Mouse (Mus musculus): Measurements from ENCODE around the gene Adarb2. TPM values are rescaled to one million over a fixed set of nuclear protein-coding genes. Genes with fewer than 3 reads are reported as not detected.

The Adarb2 gene
- polyA plus RNA-seq, 1 experiment from 2014 or later, result 1.8 TPM

DNA sequence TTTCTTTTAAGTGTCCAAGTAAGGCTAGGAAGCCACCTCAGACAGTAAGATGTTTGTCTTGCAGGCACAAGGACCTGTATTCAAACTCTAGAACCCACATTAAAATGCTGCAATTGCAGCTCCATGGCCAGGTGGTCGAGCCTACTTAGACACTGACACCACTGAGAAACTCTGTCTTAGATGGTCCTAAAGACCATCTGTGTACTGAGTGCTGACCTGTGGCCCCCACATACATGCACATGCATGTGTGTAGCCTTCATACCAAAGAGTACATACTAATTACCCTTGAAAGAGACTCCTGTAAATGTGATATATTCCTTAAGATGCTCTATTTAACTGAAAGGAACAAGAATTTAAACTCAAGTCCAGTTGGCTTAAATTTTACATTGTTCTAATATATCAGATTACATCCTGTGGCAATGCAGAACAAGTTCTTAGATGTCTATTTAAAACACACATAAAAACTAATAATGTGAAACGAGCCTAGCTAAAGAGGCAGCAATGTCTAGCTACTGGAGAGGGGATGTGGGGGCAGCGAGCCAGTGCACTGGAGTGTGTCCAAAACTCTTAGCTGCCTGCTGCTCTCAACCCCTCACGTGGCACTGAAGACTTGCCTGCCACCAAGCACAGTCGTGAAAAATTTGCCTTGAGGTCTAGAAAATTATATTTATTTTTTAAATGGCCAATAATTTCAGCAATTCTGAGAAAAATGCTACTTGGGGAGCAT, 534.6 kb downstream of the Adarb2 start:
- Histone ChIP-seq H3K9ac (no peak overlapping the region), H3K4me2 (no peak overlapping the region), H3K36me3 (no peaks in the 10 kb centered on the region), H3K27me3 (no peaks in the 10 kb centered on the region), H3K9me3 (no peaks in the 10 kb centered on the region), H3K4me3 (no peak overlapping the region), H3K4me1 (no peaks in the 10 kb centered on the region), H3K27ac (no peak overlapping the region)
- ATAC-seq (ENCODE audit: insufficient number of reproducible peaks, insufficient read depth, low FRiP score, low TSS enrichment, low read depth), result no peak
- 52% methylated on average over 5 of the region's 5 CpGs for WGBS

DNA sequence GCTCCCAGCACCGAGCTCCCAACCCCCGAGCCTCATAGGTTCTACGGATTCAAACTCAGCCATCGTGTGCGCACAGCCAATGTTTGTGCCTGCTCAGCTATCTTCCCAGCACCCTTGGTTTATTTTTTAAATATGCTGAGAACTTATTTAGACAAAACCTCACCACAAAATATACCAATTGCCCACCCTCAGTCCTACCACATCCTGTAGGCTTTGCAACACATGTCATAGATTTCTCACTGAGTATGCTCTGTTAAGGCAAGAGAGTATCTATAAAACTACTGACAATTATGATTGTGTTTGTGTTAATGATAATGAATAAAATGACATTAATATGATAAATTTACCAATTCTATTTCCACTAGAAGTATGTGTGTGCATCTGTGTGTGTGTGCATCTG, 540.1 kb downstream of the Adarb2 start:
- no peak for ATAC-seq (ENCODE audit: insufficient number of reproducible peaks, insufficient read depth, low FRiP score, low TSS enrichment, low read depth)
- WGBS, result 89% methylated on average over 5 of the region's 5 CpGs
- Histone ChIP-seq H3K4me1 (no peaks in the 10 kb centered on the region), H3K9ac (no peak overlapping the region), H3K27ac (no peak overlapping the region), H3K4me2 (no peak overlapping the region), H3K27me3 (no peaks in the 10 kb centered on the region), H3K4me3 (no peak overlapping the region), H3K9me3 (no peaks in the 10 kb centered on the region), H3K36me3 (no peaks in the 10 kb centered on the region)

- Histone ChIP-seq H3K9ac (no peak overlapping the region), H3K4me1 (no peaks in the 10 kb centered on the region), H3K4me2 (no peak overlapping the region), H3K9me3 (no peaks in the 10 kb centered on the region), H3K27ac (no peak overlapping the region), H3K4me3 (no peak overlapping the region), H3K27me3 (no peaks in the 10 kb centered on the region), H3K36me3 (no peaks in the 10 kb centered on the region)
- ATAC-seq (ENCODE audit: insufficient number of reproducible peaks, insufficient read depth, low FRiP score, low TSS enrichment, low read depth), result no peak
- WGBS, result 62% methylated on average over 3 of the region's 3 CpGs
These were observed 541.9 kb downstream of the Adarb2 start for GRCm38 (mm10) chr13:8744565-8744964.

DNA sequence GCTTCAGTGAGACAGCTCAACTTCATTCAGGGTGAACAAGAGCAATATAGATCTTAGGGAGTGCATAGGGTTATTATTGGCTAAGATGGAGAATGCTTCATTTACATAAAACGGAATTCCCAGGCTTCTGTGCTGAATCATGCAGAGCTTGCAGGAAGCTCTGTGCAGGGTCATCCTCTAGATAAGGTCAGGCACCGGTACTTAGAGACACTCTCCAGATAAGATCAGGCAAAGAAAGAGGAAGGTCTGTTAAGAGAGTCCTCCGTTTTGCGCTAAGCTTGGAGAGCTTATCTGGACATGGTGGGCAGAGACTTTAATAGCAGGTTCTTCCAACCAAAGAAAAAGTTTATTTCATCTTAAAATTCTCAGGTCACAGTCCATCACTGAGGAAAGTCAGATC, 542.9 kb downstream of the Adarb2 start:
- Histone ChIP-seq H3K4me3 (no peak overlapping the region), H3K9me3 (no peaks in the 10 kb centered on the region), H3K27ac (no peak overlapping the region), H3K9ac (no peak overlapping the region), H3K27me3 (no peaks in the 10 kb centered on the region), H3K4me1 (no peaks in the 10 kb centered on the region), H3K4me2 (no peak overlapping the region), H3K36me3 (no peaks in the 10 kb centered on the region)
- no peak for ATAC-seq (ENCODE audit: insufficient number of reproducible peaks, insufficient read depth, low FRiP score, low TSS enrichment, low read depth)
- 84% methylated on average over 4 of the region's 4 CpGs for WGBS

GRCm38 (mm10) chr13:8749451-8749850, 546.8 kb downstream of the Adarb2 start:
- no peak for ATAC-seq (ENCODE audit: insufficient number of reproducible peaks, insufficient read depth, low FRiP score, low TSS enrichment, low read depth)
- no peaks in the 10 kb centered on the region for H3K4me1 ChIP-seq
- no peak overlapping the region for H3K4me2 ChIP-seq
- H3K9ac ChIP-seq, result no peak overlapping the region
- H3K27ac ChIP-seq, result no peak overlapping the region
- no peaks in the 10 kb centered on the region for H3K27me3 ChIP-seq
- H3K9me3 ChIP-seq, result peaks cover 5% of the 10 kb centered on the region; the same call in 1 of the 2 replicates
- 84% methylated on average over 6 of the region's 6 CpGs for WGBS
- H3K4me3 ChIP-seq, result no peak overlapping the region
- H3K36me3 ChIP-seq, result no peaks in the 10 kb centered on the region

GRCm38 (mm10) chr13:8760940-8761339, 558.3 kb downstream of the Adarb2 start:
- 69% methylated on average over 8 of the region's 8 CpGs for WGBS
- Histone ChIP-seq H3K4me3 (no peak overlapping the region), H3K9ac (no peak overlapping the region), H3K4me2 (no peak overlapping the region), H3K36me3 (no peaks in the 10 kb centered on the region), H3K27me3 (no peaks in the 10 kb centered on the region), H3K9me3 (no peaks in the 10 kb centered on the region), H3K27ac (no peak overlapping the region), H3K4me1 (no peaks in the 10 kb centered on the region)
- ATAC-seq (ENCODE audit: insufficient number of reproducible peaks, insufficient read depth, low FRiP score, low TSS enrichment, low read depth), result no peak

- Histone ChIP-seq H3K4me2 (no peak overlapping the region), H3K27ac (no peak overlapping the region), H3K4me3 (no peak overlapping the region), H3K36me3 (no peaks in the 10 kb centered on the region), H3K27me3 (no peaks in the 10 kb centered on the region), H3K9me3 (peaks cover 2% of the 10 kb centered on the region; the same call in 1 of the 2 replicates), H3K9ac (no peak overlapping the region), H3K4me1 (no peaks in the 10 kb centered on the region)
- WGBS, result 97% methylated on average over 7 of the region's 7 CpGs
- no peak for ATAC-seq (ENCODE audit: insufficient number of reproducible peaks, insufficient read depth, low FRiP score, low TSS enrichment, low read depth)
These were observed 567.1 kb downstream of the Adarb2 start for GRCm38 (mm10) chr13:8769654-8770227.

- Histone ChIP-seq H3K9me3 (peaks cover 2% of the 10 kb centered on the region; the same call in 1 of the 2 replicates), H3K4me3 (no peak overlapping the region), H3K27me3 (no peaks in the 10 kb centered on the region), H3K4me1 (no peaks in the 10 kb centered on the region), H3K4me2 (no peak overlapping the region), H3K36me3 (no peaks in the 10 kb centered on the region), H3K27ac (no peak overlapping the region), H3K9ac (no peak overlapping the region)
- WGBS, result 75% methylated on average over 4 of the region's 4 CpGs
- ATAC-seq (ENCODE audit: insufficient number of reproducible peaks, insufficient read depth, low FRiP score, low TSS enrichment, low read depth), result no peak
These were observed 568.0 kb downstream of the Adarb2 start for GRCm38 (mm10) chr13:8770616-8771015.

DNA sequence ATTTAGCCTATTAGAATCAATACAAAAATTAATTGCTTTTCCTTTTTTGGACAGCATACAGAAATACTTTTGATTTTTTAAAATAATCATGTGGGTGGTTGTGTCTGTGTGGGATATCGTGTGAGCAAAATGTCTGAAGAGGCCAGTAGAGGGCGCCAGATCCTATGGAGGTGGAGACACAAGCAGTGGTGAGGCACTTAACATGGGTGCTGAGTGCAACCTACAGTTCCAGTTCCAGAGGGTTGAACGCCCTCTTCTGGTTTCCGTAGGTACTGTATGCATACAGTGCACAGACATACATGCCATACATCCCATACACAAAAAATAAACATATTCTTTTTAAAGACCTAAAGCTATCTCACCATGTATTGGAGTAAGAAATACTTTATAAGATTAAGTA, 577.8 kb downstream of the Adarb2 start:
- no peaks in the 10 kb centered on the region for H3K36me3 ChIP-seq
- H3K4me3 ChIP-seq, result no peak overlapping the region
- H3K9ac ChIP-seq, result no peak overlapping the region
- no peaks in the 10 kb centered on the region for H3K9me3 ChIP-seq
- no peak for ATAC-seq (ENCODE audit: insufficient number of reproducible peaks, insufficient read depth, low FRiP score, low TSS enrichment, low read depth)
- WGBS, result 52% methylated on average over 4 of the region's 4 CpGs
- H3K27me3 ChIP-seq, result no peaks in the 10 kb centered on the region
- peaks cover 4% of the 10 kb centered on the region; the same call in 1 of the 2 replicates for H3K4me1 ChIP-seq
- H3K27ac ChIP-seq, result no peak overlapping the region
- no peak overlapping the region for H3K4me2 ChIP-seq

DNA sequence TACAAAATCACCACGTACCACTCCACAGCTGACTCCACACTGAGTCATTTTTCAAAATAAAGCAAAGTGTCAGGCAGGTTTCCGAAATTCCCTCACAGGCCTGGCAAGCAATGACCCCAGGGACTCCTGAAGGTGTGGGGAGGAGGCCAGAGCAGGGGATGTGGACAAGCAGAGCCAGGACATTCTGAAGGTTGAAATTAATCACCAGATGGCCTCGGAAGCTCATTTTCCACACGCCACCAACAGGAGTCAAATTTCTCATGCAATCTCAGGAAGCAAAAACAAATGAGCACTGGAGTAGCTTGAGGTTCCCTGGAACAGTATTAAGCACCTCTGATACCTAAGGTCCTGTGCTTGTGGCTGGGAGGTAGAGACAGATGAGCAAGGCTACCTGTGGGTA, 580.0 kb downstream of the Adarb2 start:
- H3K27ac ChIP-seq, result no peak overlapping the region
- ATAC-seq (ENCODE audit: insufficient number of reproducible peaks, insufficient read depth, low FRiP score, low TSS enrichment, low read depth), result no peak
- H3K4me1 ChIP-seq, result peaks cover 4% of the 10 kb centered on the region; the same call in 1 of the 2 replicates
- no peaks in the 10 kb centered on the region for H3K9me3 ChIP-seq
- no peak overlapping the region for H3K4me2 ChIP-seq
- H3K36me3 ChIP-seq, result no peaks in the 10 kb centered on the region
- 36% methylated on average over 4 of the region's 4 CpGs for WGBS
- H3K9ac ChIP-seq, result no peak overlapping the region
- H3K4me3 ChIP-seq, result no peak overlapping the region
- H3K27me3 ChIP-seq, result no peaks in the 10 kb centered on the region

GRCm38 (mm10) chr13:8783686-8784307, 581.1 kb downstream of the Adarb2 start:
- no peaks in the 10 kb centered on the region for H3K27me3 ChIP-seq
- H3K4me2 ChIP-seq, result no peak overlapping the region
- no peaks in the 10 kb centered on the region for H3K36me3 ChIP-seq
- 84% methylated on average over 10 of the region's 10 CpGs for WGBS
- H3K4me3 ChIP-seq, result no peak overlapping the region
- no peak overlapping the region for H3K27ac ChIP-seq
- ATAC-seq (ENCODE audit: insufficient number of reproducible peaks, insufficient read depth, low FRiP score, low TSS enrichment, low read depth), result no peak
- no peak overlapping the region for H3K9ac ChIP-seq
- peaks cover 4% of the 10 kb centered on the region; the same call in 1 of the 2 replicates for H3K4me1 ChIP-seq
- H3K9me3 ChIP-seq, result no peaks in the 10 kb centered on the region

All from embryonic facial prominence, embryonic 13.5 days (tissue).